Mouse (Mus musculus) adrenal gland, postnatal 36 days (tissue): ENCODE data around the gene C130074G19Rik. TPM values are rescaled to one million over a fixed set of nuclear protein-coding genes. Genes with fewer than 3 reads are reported as not detected.

Experiments used
- DNase-seq, 2 experiments: peaks; one replicate each; pipeline ENCODE4 v3.0.0; 2021; ENCODE audit warnings: mixed read lengths in 1 of 2
- microRNA-seq: library from miRNA; unstranded; fragments of <30 nt; microRNA quantifications from one replicate; pipeline ENCODE4 v1.2.0, GENCODE M21; 2021
- total RNA-seq, 2 experiments: library from RNA; stranded (reverse); gene quantifications; 2 replicates each; pipeline ENCODE4 v1.2.3; 2021

The C130074G19Rik gene
- total RNA-seq, 2 experiments from 2014 or later = 26.6 to 32.5 TPM

GRCm38 (mm10) chr1:184844326-184845066, 38.5 kb downstream of the C130074G19Rik start:
- peak; percentile 53 to 75 for DNase-seq

- no peak for DNase-seq
Measured at GRCm38 (mm10) chr1:184837649-184838048, 45.4 kb downstream of the C130074G19Rik start.

- no peak for DNase-seq
Measured at GRCm38 (mm10) chr1:184836350-184836749, 46.7 kb downstream of the C130074G19Rik start.

GRCm38 (mm10) chr1:184833499-184833898, 49.5 kb downstream of the C130074G19Rik start:
- no peak for DNase-seq

- no peak for DNase-seq
Measured at GRCm38 (mm10) chr1:184832211-184832610, 50.8 kb downstream of the C130074G19Rik start.

- no peak for DNase-seq
Measured at GRCm38 (mm10) chr1:184829897-184830296, 53.1 kb downstream of the C130074G19Rik start.

- peak in 1 of 2 experiments; percentile 58 for DNase-seq
Measured at GRCm38 (mm10) chr1:184827175-184827701, 55.8 kb downstream of the C130074G19Rik start.

GRCm38 (mm10) chr1:184825093-184825492, 57.9 kb downstream of the C130074G19Rik start:
- peak; percentile 34 to 61 for DNase-seq

GRCm38 (mm10) chr1:184824439-184824851, 58.6 kb downstream of the C130074G19Rik start:
- peak; percentile 95 to 97 for DNase-seq

GRCm38 (mm10) chr1:184822678-184823077, 60.3 kb downstream of the C130074G19Rik start:
- DNase-seq = peak; percentile 20 to 55

Small RNAs within 50 kb of the gene (microRNA-seq; reads per million reads assigned to microRNA genes)
- gene Mir1981 = 339 reads per million, percentile 66 among the genes with 10 or more reads in this experiment

Other genes starting within 250 kb of the C130074G19Rik start
- 10 to 100 TPM in 1 of 2 experiments, 1 to 10 TPM in 1; 7.2 to 14.6 TPM for gene Hlx, start 150.6 kb downstream of the C130074G19Rik start, total RNA-seq
- 1 to 10 TPM; 3.7 to 7.4 TPM for gene Marc1, start 71.9 kb downstream of the C130074G19Rik start, total RNA-seq
- gene Marc2, start 36.8 kb downstream of the C130074G19Rik start, total RNA-seq = 100 to 1,000 TPM; 380 to 404 TPM
- gene Mark1, start 116.4 kb upstream of the C130074G19Rik start, total RNA-seq = 1 to 10 TPM; 7.0 to 8.4 TPM